Mouse (Mus musculus) midbrain, embryonic 15.5 days (tissue): ENCODE results near the gene 1700125H20Rik. TPM values are rescaled to one million over a fixed set of nuclear protein-coding genes. Genes with fewer than 3 reads are reported as not detected.

ENCODE experiments used
- ATAC-seq: fragments of 200-750 bp; cut with Nextera tagmentation; replicated peaks from 2 replicates; pipeline ENCODE4 v1.8.0; 2017; ENCODE audit warnings: moderate TSS enrichment
- H3K27ac ChIP-seq: fragments of 300-500 bp; sonication (generic); 2 replicates; pipeline ENCODE4 v1.5.1; 2015; ENCODE audit warnings: mild to moderate bottlenecking, inconsistent platforms
- H3K27me3 ChIP-seq: fragments of 300-500 bp; sonication (generic); replicated peaks from 2 replicates; pipeline ENCODE4 v1.6.1; 2015; ENCODE audit warnings: inconsistent platforms
- H3K36me3 ChIP-seq: fragments of 300-500 bp; sonication (generic); replicated peaks from 2 replicates; pipeline ENCODE4 v1.6.1; 2015; ENCODE audit warnings: inconsistent platforms
- H3K4me1 ChIP-seq: fragments of 300-500 bp; sonication (generic); 2 replicates; pipeline ENCODE4 v1.6.1; 2015; ENCODE audit warnings: inconsistent platforms
- H3K4me2 ChIP-seq: fragments of 300-500 bp; sonication (generic); 2 replicates; pipeline ENCODE4 v1.6.1; 2015; ENCODE audit warnings: inconsistent platforms, mild to moderate bottlenecking, moderate library complexity
- H3K4me3 ChIP-seq: fragments of 300-500 bp; sonication (generic); 2 replicates; pipeline ENCODE4 v1.5.1; 2015; ENCODE audit warnings: mild to moderate bottlenecking, inconsistent platforms
- H3K9ac ChIP-seq: fragments of 300-500 bp; sonication (generic); 2 replicates; pipeline ENCODE4 v1.6.1; 2015; ENCODE audit warnings: mild to moderate bottlenecking, inconsistent platforms
- H3K9me3 ChIP-seq: fragments of 300-500 bp; sonication (generic); 2 replicates; pipeline ENCODE4 v1.6.1; 2016; ENCODE audit warnings: inconsistent platforms
- WGBS: fragments of 180-500 bp; shearing (Covaris S2); methylation state at CpG from one replicate; pipeline ENCODE4 v1.1.7; 2015; ENCODE audit warnings: mixed read lengths; 5-methylcytosine and 5-hydroxymethylcytosine counted together
- polyA plus RNA-seq: library from polyadenylated mRNA; unstranded; fragments of >200 nt; fragmentation: Nextera tagmentation; extraction: Ambion mirVana; gene quantifications from 2 replicates; pipeline ENCODE4 v1.2.1, GENCODE M21; 2015

The 1700125H20Rik gene
- polyA plus RNA-seq: 0.62 and 1.2 TPM in 2 replicates

DNA sequence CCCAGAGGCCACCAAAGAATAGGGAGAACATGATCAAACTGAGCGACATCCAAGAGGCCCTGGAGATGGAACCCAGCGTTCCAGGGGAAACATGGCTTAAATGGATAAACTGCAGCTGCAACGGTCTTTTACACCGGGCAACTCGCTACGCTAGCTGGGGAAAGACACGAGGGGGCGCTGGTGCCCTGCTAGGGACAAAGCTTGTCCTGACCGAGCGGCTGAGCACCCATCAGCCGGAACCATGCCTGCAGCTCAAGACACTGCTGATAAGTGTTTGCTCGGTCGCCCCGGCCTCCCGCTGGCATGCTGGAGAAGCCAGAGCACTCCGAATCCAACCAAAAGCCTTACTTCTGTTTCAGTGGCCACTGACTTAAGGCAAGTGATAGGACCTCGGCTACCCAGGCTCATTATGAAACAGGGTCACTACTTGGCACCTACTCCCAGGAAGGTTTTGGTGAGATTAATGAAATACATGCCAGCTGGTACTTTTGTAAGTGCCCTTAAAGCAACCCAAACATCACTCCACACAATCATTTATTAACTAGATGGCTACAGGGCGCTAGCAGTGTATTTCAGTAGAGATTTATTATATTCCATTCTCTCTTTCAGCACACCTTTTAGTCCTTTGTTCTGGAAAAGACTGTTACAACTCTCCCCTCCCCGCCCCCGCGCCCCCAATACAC is at the start of gene 1700125H20Rik:
Gene 1700125H20Rik (plus strand): TSS at position 347 of the 683 bp plus-strand sequence.
- peak within 1 kb of the TSS; percentile 24; the same call in 1 of the 2 replicates for H3K9ac ChIP-seq
- no peaks in the 10 kb centered on the region for H3K9me3 ChIP-seq
- H3K27ac ChIP-seq: no peak within 1 kb of the TSS
- H3K4me3 ChIP-seq: peak within 1 kb of the TSS; percentile 33
- peak; percentile 88 for ATAC-seq
- H3K36me3 ChIP-seq: no peaks in the 10 kb centered on the region
- H3K4me1 ChIP-seq: peaks cover 9% of the 10 kb centered on the region
- H3K4me2 ChIP-seq: peak within 1 kb of the TSS; percentile 59
- 12% methylated on average over 21 of the region's 21 CpGs for WGBS
- no peaks in the 10 kb centered on the region for H3K27me3 ChIP-seq

DNA sequence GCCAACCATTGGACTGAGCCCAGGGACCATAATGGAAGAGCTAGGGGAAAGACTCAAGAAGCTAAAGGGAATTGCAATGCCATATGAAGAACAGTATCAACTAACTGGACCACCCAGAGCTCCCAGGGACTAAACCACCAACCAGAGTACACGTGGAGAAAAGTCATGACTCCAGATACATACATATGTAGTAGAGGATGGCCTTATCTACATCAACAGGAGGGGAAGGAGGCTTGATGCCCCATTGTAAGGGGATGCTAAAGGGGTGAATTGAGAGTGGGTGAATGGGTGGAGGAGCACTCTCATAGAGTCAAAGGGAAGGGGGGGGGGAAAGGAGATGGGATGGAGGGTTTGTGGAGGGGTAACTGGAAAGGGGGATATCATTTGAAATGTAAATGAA is 48.1 kb upstream of the 1700125H20Rik start:
- WGBS: 80% methylated on average over 1 of the region's 1 CpGs
- Histone ChIP-seq H3K36me3 (no peaks in the 10 kb centered on the region), H3K9me3 (no peaks in the 10 kb centered on the region), H3K4me1 (no peaks in the 10 kb centered on the region), H3K9ac (no peak overlapping the region), H3K4me3 (no peak overlapping the region), H3K27ac (no peak overlapping the region), H3K27me3 (no peaks in the 10 kb centered on the region), H3K4me2 (no peak overlapping the region)
- no peak for ATAC-seq

DNA sequence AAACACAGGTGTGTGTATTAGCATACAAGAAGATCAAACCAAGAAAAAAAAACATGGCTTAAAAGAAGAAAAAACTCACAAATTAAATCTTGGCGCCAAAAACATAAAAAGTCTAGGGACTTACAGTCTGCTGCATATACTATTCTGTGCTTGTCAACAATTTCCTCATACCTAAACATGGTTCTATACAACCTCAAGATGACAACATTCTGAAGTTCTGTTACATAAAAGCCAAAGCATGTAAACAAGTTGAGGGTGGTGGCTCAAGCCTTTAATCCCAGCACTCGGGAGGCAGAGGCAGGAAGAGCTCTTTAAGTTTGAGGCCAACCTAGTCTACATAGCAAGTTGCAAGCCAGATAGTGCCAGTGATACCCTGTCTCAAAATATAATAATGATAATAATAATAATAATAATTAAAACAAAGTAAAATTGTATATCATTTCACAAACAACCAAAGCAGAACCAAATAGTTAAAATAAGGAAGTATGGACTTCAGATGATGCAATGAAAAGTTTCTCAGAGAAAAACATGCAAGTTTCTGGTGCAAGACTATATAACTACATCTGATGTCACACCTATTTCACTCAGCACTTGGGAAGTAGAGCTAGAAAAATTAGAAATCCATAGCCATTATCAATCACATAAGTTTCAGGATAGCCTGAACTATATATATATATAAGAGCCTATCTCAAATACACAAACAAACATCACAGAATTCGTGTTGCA is 46.8 kb upstream of the 1700125H20Rik start:
- Histone ChIP-seq H3K4me1 (no peaks in the 10 kb centered on the region), H3K27me3 (no peaks in the 10 kb centered on the region), H3K4me2 (no peak overlapping the region), H3K4me3 (no peak overlapping the region), H3K9ac (no peak overlapping the region), H3K27ac (no peak overlapping the region), H3K9me3 (no peaks in the 10 kb centered on the region), H3K36me3 (no peaks in the 10 kb centered on the region)
- no peak for ATAC-seq
- WGBS: 88% methylated on average over 3 of the region's 3 CpGs

DNA sequence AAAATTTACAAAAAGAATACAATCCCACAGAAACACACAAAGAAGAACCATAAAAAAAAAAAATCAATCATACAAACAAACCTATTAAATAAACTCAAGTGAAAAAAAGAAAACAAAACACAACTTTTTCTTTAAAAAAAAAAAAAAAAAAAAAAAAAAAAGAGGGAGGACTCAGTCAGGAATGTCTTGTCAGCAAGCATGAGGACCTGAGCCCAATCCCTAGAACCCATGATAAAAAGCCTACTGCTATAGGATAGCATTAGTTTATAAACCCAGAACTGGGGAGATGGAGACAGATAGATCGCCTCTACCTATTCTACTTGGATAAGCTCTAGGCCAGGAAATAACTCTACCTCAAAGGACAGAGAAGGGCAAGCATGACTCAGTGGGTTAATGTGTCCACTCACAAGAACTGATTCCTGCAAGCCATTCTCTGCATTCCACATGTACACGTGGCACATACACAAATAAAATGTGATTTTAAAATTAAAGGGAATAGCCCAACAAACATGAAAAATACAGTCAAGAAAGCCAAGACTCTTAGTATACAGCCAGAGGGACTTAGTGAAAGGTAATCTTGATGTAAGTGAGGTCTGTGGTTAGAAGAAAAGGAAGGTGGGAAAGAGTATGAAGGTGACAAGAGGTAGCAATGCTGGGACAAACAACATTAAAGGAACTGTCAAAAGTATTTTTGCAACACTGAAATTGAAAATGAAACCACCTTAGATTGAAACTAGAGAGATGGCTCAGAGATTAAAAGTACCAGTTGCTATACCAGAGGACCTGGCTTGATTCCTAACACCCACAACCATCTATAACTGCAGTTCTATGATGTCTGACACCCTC is 43.7 kb upstream of the 1700125H20Rik start:
- H3K27me3 ChIP-seq: no peaks in the 10 kb centered on the region
- H3K4me2 ChIP-seq: no peak overlapping the region
- no peak for ATAC-seq
- H3K36me3 ChIP-seq: no peaks in the 10 kb centered on the region
- H3K4me3 ChIP-seq: no peak overlapping the region
- no peaks in the 10 kb centered on the region for H3K4me1 ChIP-seq
- no peaks in the 10 kb centered on the region for H3K9me3 ChIP-seq
- H3K27ac ChIP-seq: no peak overlapping the region
- 92% methylated on average over 2 of the region's 2 CpGs for WGBS
- H3K9ac ChIP-seq: no peak overlapping the region

DNA sequence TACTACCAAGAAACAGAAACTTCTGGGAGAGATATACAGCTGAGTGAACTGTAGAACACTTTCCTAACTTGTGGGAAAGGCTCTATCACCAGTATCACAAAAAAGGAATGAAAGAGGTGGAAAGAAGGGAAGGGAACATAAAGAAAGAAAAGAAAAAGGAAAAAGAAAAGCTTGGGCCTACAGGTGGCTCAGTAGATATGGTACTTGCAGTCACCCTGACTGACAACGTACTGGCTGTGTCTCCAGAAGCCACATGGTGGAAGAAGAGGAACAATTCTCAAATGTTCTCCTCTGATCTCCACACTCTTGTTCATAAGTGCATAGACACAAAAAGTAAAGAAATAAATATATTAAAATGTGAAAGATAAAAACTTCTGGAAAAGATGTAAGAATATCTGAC is 41.3 kb upstream of the 1700125H20Rik start:
- no peak for ATAC-seq
- H3K4me3 ChIP-seq: no peak overlapping the region
- 93% methylated on average over 1 of the region's 1 CpGs for WGBS
- no peak overlapping the region for H3K9ac ChIP-seq
- H3K36me3 ChIP-seq: no peaks in the 10 kb centered on the region
- H3K4me2 ChIP-seq: no peak overlapping the region
- no peaks in the 10 kb centered on the region for H3K27me3 ChIP-seq
- no peaks in the 10 kb centered on the region for H3K9me3 ChIP-seq
- H3K27ac ChIP-seq: no peak overlapping the region
- H3K4me1 ChIP-seq: no peaks in the 10 kb centered on the region

DNA sequence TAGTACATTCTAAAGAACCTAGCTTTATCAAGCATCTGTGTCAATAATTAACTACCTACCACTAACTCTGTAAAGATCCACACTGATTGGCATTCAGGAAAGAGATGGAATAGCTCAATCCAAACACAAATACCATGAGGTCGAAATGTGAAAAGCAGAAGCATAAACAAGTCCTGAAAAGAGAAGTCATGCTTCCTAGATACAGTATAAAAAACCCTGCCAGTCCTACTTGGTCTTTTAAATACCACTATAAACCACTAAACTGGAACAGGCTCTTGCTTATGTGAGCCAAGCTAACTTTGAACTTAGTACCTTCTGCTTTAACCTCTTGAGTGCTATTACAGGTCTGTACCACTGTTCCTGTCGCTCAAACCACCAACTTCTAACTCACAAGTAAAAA is 38.7 kb upstream of the 1700125H20Rik start:
- no peak overlapping the region for H3K4me2 ChIP-seq
- H3K4me1 ChIP-seq: 0 out of 2 replicates have a peak, but pooled peaks cover 4% of the 10 kb centered on the region
- no peak overlapping the region for H3K27ac ChIP-seq
- no peaks in the 10 kb centered on the region for H3K36me3 ChIP-seq
- H3K9ac ChIP-seq: no peak overlapping the region
- no peaks in the 10 kb centered on the region for H3K27me3 ChIP-seq
- ATAC-seq: no peak
- 86% methylated on average over 2 of the region's 2 CpGs for WGBS
- no peaks in the 10 kb centered on the region for H3K9me3 ChIP-seq
- no peak overlapping the region for H3K4me3 ChIP-seq

DNA sequence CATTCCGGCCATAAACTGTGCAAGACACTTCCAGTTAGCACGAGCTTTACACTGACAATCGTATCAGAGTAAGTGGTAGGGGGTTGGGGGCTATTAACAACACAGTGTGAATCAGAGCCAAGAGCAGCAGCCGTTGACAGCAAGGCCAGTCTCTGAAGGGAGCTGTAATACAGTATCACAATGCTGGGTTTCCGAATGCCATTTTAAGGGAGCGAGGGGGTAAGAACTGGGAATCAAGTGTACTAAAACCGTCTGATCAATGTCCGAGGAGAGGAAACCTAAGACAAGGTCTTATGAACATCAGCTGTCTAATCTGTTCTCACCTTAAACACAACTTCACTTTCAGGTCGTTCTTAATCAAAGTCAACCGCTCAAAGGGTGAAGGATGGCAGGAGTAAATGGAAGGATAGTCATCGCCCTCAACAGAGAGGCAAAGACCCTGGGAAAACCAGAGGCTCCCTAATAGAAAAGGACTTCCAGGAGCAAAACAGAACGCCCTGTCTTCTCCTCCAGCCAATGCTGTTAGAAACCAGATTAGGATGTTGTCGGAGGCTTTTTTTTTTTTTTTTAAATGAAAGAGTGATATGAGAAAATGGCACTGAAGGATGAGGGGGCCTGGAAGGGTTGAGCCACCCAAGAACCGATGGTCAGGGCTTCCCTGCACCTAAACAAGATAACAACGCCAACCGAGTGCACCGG is 31.3 kb upstream of the 1700125H20Rik start:
- Histone ChIP-seq H3K27me3 (no peaks in the 10 kb centered on the region), H3K4me3 (peak overlapping the region; percentile 92), H3K9ac (peak overlapping the region; percentile 93), H3K4me2 (peak overlapping the region; percentile 60), H3K36me3 (no peaks in the 10 kb centered on the region), H3K27ac (peak overlapping the region; percentile 92), H3K9me3 (no peaks in the 10 kb centered on the region), H3K4me1 (peaks cover 24% of the 10 kb centered on the region)
- WGBS: 1% methylated on average over 17 of the region's 17 CpGs
- ATAC-seq: no peak

DNA sequence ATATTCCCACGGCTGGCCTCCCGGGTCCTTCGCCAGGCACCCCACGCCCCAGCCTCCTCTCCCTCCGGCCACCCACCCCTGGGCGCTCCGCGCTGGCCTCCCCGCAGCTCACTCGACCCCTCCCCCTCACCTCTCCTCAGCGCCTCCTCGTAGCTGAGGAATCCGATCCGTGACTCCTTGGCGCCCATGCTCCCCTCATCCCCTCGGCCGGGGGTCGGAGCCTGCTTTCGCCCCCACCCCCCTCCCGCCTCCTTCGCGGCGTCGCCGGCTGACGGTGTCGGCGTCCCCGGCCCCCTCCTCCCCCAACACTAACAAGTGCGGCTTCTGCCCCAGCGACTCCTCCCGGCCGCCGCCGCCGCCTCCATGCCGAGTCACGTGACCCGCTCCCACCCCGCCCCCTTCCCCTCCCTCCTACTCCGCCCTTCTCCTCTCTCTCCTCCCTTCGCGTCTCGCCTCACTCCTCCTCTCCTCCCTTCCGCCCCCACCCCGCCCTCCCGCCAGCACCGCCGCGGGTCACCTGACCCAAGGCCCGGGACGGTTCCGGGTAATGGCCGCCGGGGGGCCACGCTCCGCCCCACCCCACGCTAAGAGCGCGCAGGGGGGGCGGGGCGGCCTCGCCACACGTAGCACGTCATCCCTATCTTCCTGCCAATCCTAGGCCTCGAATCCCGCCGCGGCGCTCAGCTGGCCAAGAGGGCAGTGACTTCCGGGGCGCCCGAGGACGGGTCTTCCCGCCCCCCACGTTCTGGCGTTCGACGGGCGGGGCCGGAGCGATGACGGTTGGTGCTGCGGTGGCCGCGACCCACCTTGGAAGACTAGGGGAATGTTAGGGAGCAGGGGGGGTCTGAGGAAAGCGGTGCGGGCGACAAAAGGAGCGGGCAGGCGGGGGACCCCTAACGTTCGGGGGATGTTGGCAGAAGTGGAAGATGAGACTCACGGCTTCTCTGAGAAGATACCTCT is 30.3 kb upstream of the 1700125H20Rik start, which contains the start of gene Usp32:
Gene Usp32 (minus strand): TSS at position 581 of the 960 bp plus-strand sequence.
- Histone ChIP-seq H3K9ac (peak within 1 kb of the TSS; percentile 93), H3K4me2 (peak within 1 kb of the TSS; percentile 63), H3K9me3 (no peaks in the 10 kb centered on the region), H3K27me3 (no peaks in the 10 kb centered on the region), H3K4me3 (peak within 1 kb of the TSS; percentile 92), H3K27ac (peak within 1 kb of the TSS; percentile 92), H3K4me1 (peaks cover 24% of the 10 kb centered on the region), H3K36me3 (no peaks in the 10 kb centered on the region)
- peak; percentile 97 for ATAC-seq
- under 1% methylated on average over 90 of the region's 94 CpGs for WGBS

DNA sequence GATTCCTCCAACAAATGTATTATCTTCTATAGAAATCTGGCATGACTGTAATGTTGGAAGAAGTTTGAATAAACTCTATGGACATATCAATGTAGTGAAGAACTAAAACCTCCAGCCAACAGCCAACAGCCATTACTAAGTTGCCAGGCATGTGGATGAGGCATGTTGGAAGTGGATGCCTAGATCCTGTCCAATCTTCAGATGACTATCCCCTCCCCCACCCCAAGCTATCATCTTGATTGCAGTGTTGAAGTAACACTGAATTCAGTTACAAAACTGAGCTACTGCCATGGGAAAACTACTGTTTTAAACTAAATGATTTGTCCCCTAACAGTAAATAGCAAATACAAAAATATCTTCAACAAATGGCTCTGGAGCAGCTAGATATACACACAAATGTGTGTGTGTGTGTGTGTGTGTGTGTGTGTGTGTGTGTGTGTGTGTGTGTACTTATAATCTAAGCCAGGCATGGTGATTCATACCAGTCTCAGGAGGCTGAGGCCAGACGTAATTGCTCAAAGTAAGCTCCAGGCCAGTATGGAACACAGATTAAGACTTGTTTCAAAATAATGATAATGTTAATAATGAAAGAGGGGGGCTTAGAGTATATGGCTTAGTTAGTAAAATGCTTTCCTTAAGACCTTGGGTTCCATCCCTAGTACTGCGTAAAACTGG is 17.8 kb upstream of the 1700125H20Rik start:
- Histone ChIP-seq H3K9ac (no peak overlapping the region), H3K4me1 (no peaks in the 10 kb centered on the region), H3K27ac (no peak overlapping the region), H3K4me3 (no peak overlapping the region), H3K4me2 (no peak overlapping the region), H3K27me3 (no peaks in the 10 kb centered on the region), H3K9me3 (no peaks in the 10 kb centered on the region), H3K36me3 (no peaks in the 10 kb centered on the region)
- WGBS: 80% methylated on average over 2 of the region's 2 CpGs
- no peak for ATAC-seq

DNA sequence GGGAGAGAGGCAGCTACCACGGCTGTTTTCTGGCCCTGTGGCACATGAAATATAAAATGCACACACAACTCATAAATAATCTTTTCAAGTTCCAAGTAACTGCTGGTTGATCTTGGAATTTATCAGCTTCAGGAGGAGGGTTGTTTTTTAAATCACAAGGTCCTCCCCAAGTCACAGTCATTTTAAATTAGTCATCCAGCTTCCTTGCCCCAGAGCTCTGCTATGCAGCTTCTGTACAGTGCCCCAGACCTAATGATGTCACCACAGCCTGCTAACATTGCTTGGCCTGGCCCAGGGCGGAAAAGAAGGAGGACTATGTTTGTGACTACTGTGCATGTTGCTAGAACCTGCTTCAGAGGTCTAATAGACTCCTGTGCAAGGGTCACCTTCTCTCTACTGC is 12.9 kb upstream of the 1700125H20Rik start:
- H3K9ac ChIP-seq: no peak overlapping the region
- H3K9me3 ChIP-seq: no peaks in the 10 kb centered on the region
- H3K4me2 ChIP-seq: no peak overlapping the region
- H3K27me3 ChIP-seq: no peaks in the 10 kb centered on the region
- H3K4me3 ChIP-seq: no peak overlapping the region
- H3K4me1 ChIP-seq: no peaks in the 10 kb centered on the region
- no peak overlapping the region for H3K27ac ChIP-seq
- no peaks in the 10 kb centered on the region for H3K36me3 ChIP-seq
- ATAC-seq: no peak
- WGBS: 74% methylated on average over 2 of the region's 2 CpGs
